In genomic region chr16:17776828-17777227, GRCm38 (mm10) we compare ENCODE assay signal across 8 mouse cellular contexts. TPM values are rescaled to one million over a fixed set of nuclear protein-coding genes. Genes with fewer than 3 reads are reported as not detected.
DNase-seq lines count a peak whose midpoint lies in the region; ATAC-seq and TF ChIP-seq lines count a peak whose summit lies in the region.

No protein-coding gene starts in this region.

- no peak overlapping the region for H3K4me3 ChIP-seq in neural tube, embryonic 15.5 days (replicated peaks)
- H3K4me3 ChIP-seq in hindbrain, embryonic 16.5 days (ENCODE audit: low read length) = no peak overlapping the region

- H3K27ac ChIP-seq in neural tube, embryonic 15.5 days (replicated peaks) = no peak overlapping the region
- H3K27ac ChIP-seq in hindbrain, embryonic 16.5 days (ENCODE audit: low read depth, low read length) = no peak overlapping the region

- TF ChIP-seq POLR2A in brain, embryonic 14.5 days (IDR thresholded peaks at IDR 0.05; ENCODE audit: borderline replicate concordance, extremely low read depth, insufficient read depth, insufficient read length, poor library complexity, severe bottlenecking) = no peak

- peak; percentile 47 for DNase-seq in gastrocnemius, postnatal 10 days
- no peak for DNase-seq in gastrocnemius, postnatal 36 days
- peak; percentile 21 for DNase-seq in neural tube, embryonic 10.5 days (ENCODE audit: extremely low spot score, low spot score)
- no peak for DNase-seq in brain, embryonic 14.5 days (ENCODE audit: low read depth)
- DNase-seq in yolk sac, embryonic 10.5 days (ENCODE audit: low spot score) = no peak

- H3K9me3 ChIP-seq in neural tube, embryonic 15.5 days (replicated peaks) = no peaks in the 10 kb centered on the region
- no peaks in the 10 kb centered on the region for H3K9me3 ChIP-seq in hindbrain, embryonic 16.5 days (ENCODE audit: control insufficient read depth, low read length)

- no peak overlapping the region for H3K4me2 ChIP-seq in neural tube, embryonic 15.5 days
- no peak overlapping the region for H3K4me2 ChIP-seq in hindbrain, embryonic 16.5 days (ENCODE audit: low read length)

- intact Hi-C loops in gastrocnemius, postnatal 36 days (cut with DNase I) = no loop called here

- H3K4me1 ChIP-seq in neural tube, embryonic 15.5 days = no peaks in the 10 kb centered on the region
- no peaks in the 10 kb centered on the region for H3K4me1 ChIP-seq in hindbrain, embryonic 16.5 days (ENCODE audit: control insufficient read depth, insufficient read depth, low read depth, low read length)

- 69% methylated on average over 11 of the region's 11 CpGs for WGBS in neural tube, embryonic 15.5 days
- 68% methylated on average over 11 of the region's 11 CpGs for WGBS in hindbrain, embryonic 16.5 days

- H3K27me3 ChIP-seq in neural tube, embryonic 15.5 days (replicated peaks) = no peaks in the 10 kb centered on the region
- no peaks in the 10 kb centered on the region for H3K27me3 ChIP-seq in hindbrain, embryonic 16.5 days (replicated peaks; ENCODE audit: control insufficient read depth, insufficient read depth, low read length)

- ATAC-seq in neural tube, embryonic 15.5 days (ENCODE audit: low FRiP score) = no peak
- ATAC-seq in megakaryocyte-erythroid progenitor cell, adult 5-6 weeks (replicated peaks; ENCODE audit: low FRiP score, low TSS enrichment, poor library complexity, severe bottlenecking) = peak; percentile 65
- no peak for ATAC-seq in hindbrain, embryonic 16.5 days

- peak; percentile 68; the same call in 1 of the 2 replicates for TF ChIP-seq CTCF in brain, embryonic 14.5 days (IDR thresholded peaks at IDR 0.05; ENCODE audit: borderline replicate concordance, extremely low read depth, insufficient read depth, insufficient read length)

- no peak overlapping the region for H3K9ac ChIP-seq in neural tube, embryonic 15.5 days (replicated peaks)
- no peak overlapping the region for H3K9ac ChIP-seq in hindbrain, embryonic 16.5 days (ENCODE audit: low read depth, low read length)

- H3K36me3 ChIP-seq in neural tube, embryonic 15.5 days = peaks cover 72% of the 10 kb centered on the region
- H3K36me3 ChIP-seq in hindbrain, embryonic 16.5 days (ENCODE audit: control insufficient read depth, insufficient read depth, low read length) = peaks cover 29% of the 10 kb centered on the region

RNA-seq across cellular contexts. Expression of gene Klhl22, which starts 17.4 kb away (rescaled TPM):
- total RNA-seq in gastrocnemius, postnatal 10 days (2021) = 10 to 100 TPM; 22.5 to 28.3 TPM
- 10 to 100 TPM; 16.8 to 20.9 TPM for total RNA-seq in gastrocnemius, postnatal 36 days (2021)
- polyA plus RNA-seq in neural tube, embryonic 15.5 days (2015; fragmentation: Nextera tagmentation; extraction: Ambion mirVana) = 86.2 and 89.1 TPM in 2 replicates
- polyA plus RNA-seq in brain, embryonic 14.5 days (2012; rRNA removed) = 109 and 116 TPM in 2 replicates
- 34.5 and 35.6 TPM in 2 replicates for total RNA-seq in megakaryocyte-erythroid progenitor cell, adult 5-6 weeks (2014; fragmentation: Nextera tagmentation)
- 26.6 and 65.5 TPM in 2 replicates for total RNA-seq in megakaryocyte-erythroid progenitor cell, adult 5-6 weeks (2017)
- polyA plus RNA-seq in hindbrain, embryonic 16.5 days (2015; fragmentation: Nextera tagmentation; extraction: Ambion mirVana) = 90.2 and 98.7 TPM in 2 replicates

RNA-seq across cellular contexts. Expression of gene Scarf2, which starts 20.3 kb away (rescaled TPM):
- 10 to 100 TPM; 17.3 to 25.4 TPM for total RNA-seq in gastrocnemius, postnatal 10 days (2021)
- total RNA-seq in gastrocnemius, postnatal 36 days (2021) = 1 to 10 TPM; 3.6 to 4.5 TPM
- 2.7 and 3.8 TPM in 2 replicates for polyA plus RNA-seq in neural tube, embryonic 15.5 days (2015; fragmentation: Nextera tagmentation; extraction: Ambion mirVana)
- 11.8 and 15.5 TPM in 2 replicates for polyA plus RNA-seq in brain, embryonic 14.5 days (2012; rRNA removed)
- total RNA-seq in megakaryocyte-erythroid progenitor cell, adult 5-6 weeks (2014; fragmentation: Nextera tagmentation) = not detected in 2 replicates
- total RNA-seq in megakaryocyte-erythroid progenitor cell, adult 5-6 weeks (2017) = not detected in 2 replicates
- polyA plus RNA-seq in hindbrain, embryonic 16.5 days (2015; fragmentation: Nextera tagmentation; extraction: Ambion mirVana) = 1.4 TPM in 2 replicates

RNA-seq across cellular contexts. Expression of gene Med15, which starts 44.1 kb away (rescaled TPM):
- 10 to 100 TPM; 24.5 to 34.9 TPM for total RNA-seq in gastrocnemius, postnatal 10 days (2021)
- total RNA-seq in gastrocnemius, postnatal 36 days (2021) = 10 to 100 TPM; 16.5 to 20.0 TPM
- 46.1 and 47.3 TPM in 2 replicates for polyA plus RNA-seq in neural tube, embryonic 15.5 days (2015; fragmentation: Nextera tagmentation; extraction: Ambion mirVana)
- 65.0 and 87.3 TPM in 2 replicates for polyA plus RNA-seq in brain, embryonic 14.5 days (2012; rRNA removed)
- total RNA-seq in megakaryocyte-erythroid progenitor cell, adult 5-6 weeks (2014; fragmentation: Nextera tagmentation) = 81.6 and 102 TPM in 2 replicates
- total RNA-seq in megakaryocyte-erythroid progenitor cell, adult 5-6 weeks (2017) = 21.5 and 22.6 TPM in 2 replicates
- 43.2 and 52.6 TPM in 2 replicates for polyA plus RNA-seq in hindbrain, embryonic 16.5 days (2015; fragmentation: Nextera tagmentation; extraction: Ambion mirVana)

RNA-seq across cellular contexts. Expression of gene B830017H08Rik, which starts 56.1 kb away (rescaled TPM):
- not detected for total RNA-seq in gastrocnemius, postnatal 10 days (2021)
- total RNA-seq in gastrocnemius, postnatal 36 days (2021) = not detected
- polyA plus RNA-seq in neural tube, embryonic 15.5 days (2015; fragmentation: Nextera tagmentation; extraction: Ambion mirVana) = 4.0 and 5.3 TPM in 2 replicates
- 2.3 and 3.7 TPM in 2 replicates for polyA plus RNA-seq in brain, embryonic 14.5 days (2012; rRNA removed)
- total RNA-seq in megakaryocyte-erythroid progenitor cell, adult 5-6 weeks (2014; fragmentation: Nextera tagmentation) = not detected in 2 replicates
- total RNA-seq in megakaryocyte-erythroid progenitor cell, adult 5-6 weeks (2017) = not detected in 2 replicates
- polyA plus RNA-seq in hindbrain, embryonic 16.5 days (2015; fragmentation: Nextera tagmentation; extraction: Ambion mirVana) = 3.3 and 3.9 TPM in 2 replicates

Comparison
In these comparisons a context has a peak if more than half of its experiments do, and no peak if none do; other contexts are left out.
1. DNase-seq: peak in gastrocnemius, postnatal 10 days (single experiment) and neural tube, embryonic 10.5 days (single experiment); none in gastrocnemius, postnatal 36 days (0 of 2), brain, embryonic 14.5 days (single experiment) and yolk sac, embryonic 10.5 days (single experiment).
2. RNA of gene Scarf2, which starts 20.3 kb away (total RNA-seq): 17.3 to 25.4 TPM in gastrocnemius, postnatal 10 days and 3.6 to 4.5 TPM in gastrocnemius, postnatal 36 days; not detected in megakaryocyte-erythroid progenitor cell, adult 5-6 weeks; every median in the first group is over 4 times any median in the second.